Mouse (Mus musculus) hematopoietic stem cell, adult 5-6 weeks (primary cell): ENCODE measurements around the gene Stat4. TPM values are rescaled to one million over a fixed set of nuclear protein-coding genes. Genes with fewer than 3 reads are reported as not detected.

ENCODE experiments used
- ATAC-seq, 2 experiments: fragments of 125-278 bp in 1 of 2; replicated peaks in 1 of 2; 2 replicates each; pipeline ENCODE4 v1.8.0; 2016 to 2017; ENCODE audit warnings: inconsistent platforms in 2 of 2, mild to moderate bottlenecking in 2 of 2, moderate number of reproducible peaks in 2 of 2, low read depth in 1 of 2, moderate TSS enrichment in 1 of 2; ENCODE audit not compliant: low FRiP score in 2 of 2, poor library complexity in 2 of 2, severe bottlenecking in 2 of 2, insufficient read depth in 1 of 2, low TSS enrichment in 1 of 2
- total RNA-seq: library from RNA; stranded (forward); fragments of 172-1452, 232-1000 nt; gene quantifications from 2 replicates; pipeline ENCODE4 v1.2.3, GENCODE M21; 2017

The Stat4 gene
- total RNA-seq, 1 experiment from 2014 or later, result 84.6 TPM

GRCm38 (mm10) chr1:52079724-52080367, 92.9 kb downstream of the Stat4 start:
- ATAC-seq, result no peak

GRCm38 (mm10) chr1:52080375-52080774, 93.4 kb downstream of the Stat4 start:
- no peak for ATAC-seq

- peak; percentile 39 to 42; a peak in 1 of 4 replicates for ATAC-seq
These were observed 99.3 kb downstream of the Stat4 start for GRCm38 (mm10) chr1:52086236-52086635.

- ATAC-seq, result 0 out of 4 replicates have a peak, but pooled peaks of 1 of the 2 experiments have one; percentile 4
These were observed 100.2 kb downstream of the Stat4 start for GRCm38 (mm10) chr1:52087128-52087527.

- ATAC-seq, result no peak
These were observed 101.7 kb downstream of the Stat4 start for GRCm38 (mm10) chr1:52088634-52089033.

GRCm38 (mm10) chr1:52098618-52099232, 111.8 kb downstream of the Stat4 start:
- peak; percentile 33 to 51; a peak in 2 of 4 replicates for ATAC-seq

- ATAC-seq, result peak; percentile 79 to 91
These were observed 113.5 kb downstream of the Stat4 start for GRCm38 (mm10) chr1:52100496-52100895.

GRCm38 (mm10) chr1:52102795-52103194, 115.8 kb downstream of the Stat4 start:
- ATAC-seq, result no peak

GRCm38 (mm10) chr1:52107206-52107605, 120.3 kb downstream of the Stat4 start:
- no peak for ATAC-seq

GRCm38 (mm10) chr1:52111217-52111616, 124.3 kb downstream of the Stat4 start:
- ATAC-seq, result no peak

GRCm38 (mm10) chr1:52112301-52112700, 125.4 kb downstream of the Stat4 start:
- ATAC-seq, result no peak; a peak in 1 of 4 replicates

- peak; percentile 3 to 4; a peak in 1 of 4 replicates for ATAC-seq
These were observed 126.2 kb downstream of the Stat4 start for GRCm38 (mm10) chr1:52113067-52113665.

GRCm38 (mm10) chr1:52113666-52114069, 126.7 kb downstream of the Stat4 start:
- peak; percentile 85 to 94 for ATAC-seq

- ATAC-seq, result no peak
These were observed 129.5 kb downstream of the Stat4 start for GRCm38 (mm10) chr1:52116441-52116840.

- no peak for ATAC-seq
These were observed 130.8 kb downstream of the Stat4 start for GRCm38 (mm10) chr1:52117777-52118176.

GRCm38 (mm10) chr1:52118860-52119591, 132.1 kb downstream of the Stat4 start, which contains the start of gene Stat1:
TSS of gene Stat1 (plus strand) at chr1:52119440.
- ATAC-seq, result peak; percentile 95 to 96

GRCm38 (mm10) chr1:52119691-52120090, 132.7 kb downstream of the Stat4 start:
- peak; percentile 14 to 18; a peak in 1 of 4 replicates for ATAC-seq

GRCm38 (mm10) chr1:52120191-52120590, 133.2 kb downstream of the Stat4 start:
- no peak for ATAC-seq
